Mouse (Mus musculus): ENCODE measurements around the gene Nfatc2. TPM values are rescaled to one million over a fixed set of nuclear protein-coding genes. Genes with fewer than 3 reads are reported as not detected.

Nfatc2 gene
- polyA plus RNA-seq, 1 experiment from 2014 or later: 0.23 TPM

- H3K9me3 ChIP-seq (replicated peaks): no peaks in the 10 kb centered on the region
- no peak overlapping the region for H3K9ac ChIP-seq
- no peak for ATAC-seq (ENCODE audit: insufficient read depth)
- no peak overlapping the region for H3K4me3 ChIP-seq (replicated peaks)
- no peaks in the 10 kb centered on the region for H3K4me1 ChIP-seq (replicated peaks)
- WGBS (ENCODE audit: insufficient replicate concordance): 64% methylated on average over 9 of the region's 9 CpGs
- H3K27me3 ChIP-seq: peaks cover 14% of the 10 kb centered on the region
- H3K36me3 ChIP-seq (replicated peaks): no peaks in the 10 kb centered on the region
- no peak overlapping the region for H3K4me2 ChIP-seq
- H3K27ac ChIP-seq (replicated peaks): no peak overlapping the region
Observed at GRCm38 (mm10) chr2:168608125-168608564, 6.7 kb upstream of the Nfatc2 start.

- no peak overlapping the region for H3K4me2 ChIP-seq
- no peak for ATAC-seq (ENCODE audit: insufficient read depth)
- no peak overlapping the region for H3K27ac ChIP-seq (replicated peaks)
- WGBS (ENCODE audit: insufficient replicate concordance): 12% methylated on average over 16 of the region's 16 CpGs
- peaks cover 48% of the 10 kb centered on the region for H3K27me3 ChIP-seq
- H3K9me3 ChIP-seq (replicated peaks): no peaks in the 10 kb centered on the region
- no peaks in the 10 kb centered on the region; the same call in 1 of the 2 replicates for H3K4me1 ChIP-seq (replicated peaks)
- H3K4me3 ChIP-seq (replicated peaks): no peak overlapping the region
- H3K36me3 ChIP-seq (replicated peaks): no peaks in the 10 kb centered on the region
- no peak overlapping the region for H3K9ac ChIP-seq
Observed at GRCm38 (mm10) chr2:168604655-168605070, 3.2 kb upstream of the Nfatc2 start.

- 26% methylated on average over 12 of the region's 12 CpGs for WGBS (ENCODE audit: insufficient replicate concordance)
- Histone ChIP-seq H3K27me3 (peaks cover 67% of the 10 kb centered on the region), H3K4me1 (replicated peaks) (no peaks in the 10 kb centered on the region; the same call in 1 of the 2 replicates), H3K9ac (no peak overlapping the region), H3K9me3 (replicated peaks) (no peaks in the 10 kb centered on the region), H3K4me3 (replicated peaks) (no peak overlapping the region), H3K4me2 (no peak overlapping the region), H3K36me3 (replicated peaks) (no peaks in the 10 kb centered on the region), H3K27ac (replicated peaks) (no peak overlapping the region)
- ATAC-seq (ENCODE audit: insufficient read depth): no peak
Observed at GRCm38 (mm10) chr2:168602387-168602741, 907 bp upstream of the Nfatc2 start.

GRCm38 (mm10) chr2:168600750-168601490, 537 bp downstream of the Nfatc2 start:
- Histone ChIP-seq H3K4me1 (replicated peaks) (no peaks in the 10 kb centered on the region; the same call in 1 of the 2 replicates), H3K9ac (no peak overlapping the region), H3K4me3 (replicated peaks) (peak overlapping the region; percentile 20; the same call in 1 of the 2 replicates), H3K4me2 (peak overlapping the region; percentile 33), H3K27ac (replicated peaks) (no peak overlapping the region), H3K36me3 (replicated peaks) (no peaks in the 10 kb centered on the region), H3K27me3 (peaks cover 67% of the 10 kb centered on the region), H3K9me3 (replicated peaks) (no peaks in the 10 kb centered on the region)
- ATAC-seq (ENCODE audit: insufficient read depth): no peak
- 3% methylated on average over 32 of the region's 32 CpGs for WGBS (ENCODE audit: insufficient replicate concordance)

- no peak for ATAC-seq (ENCODE audit: insufficient read depth)
- no peak overlapping the region for H3K27ac ChIP-seq (replicated peaks)
- 34% methylated on average over 7 of the region's 7 CpGs for WGBS (ENCODE audit: insufficient replicate concordance)
Observed at GRCm38 (mm10) chr2:168595693-168596092, 5.8 kb downstream of the Nfatc2 start.

GRCm38 (mm10) chr2:168593676-168594075, 7.8 kb downstream of the Nfatc2 start:
- Histone ChIP-seq H3K4me2 (no peak overlapping the region), H3K36me3 (replicated peaks) (no peaks in the 10 kb centered on the region), H3K27me3 (peaks cover 47% of the 10 kb centered on the region), H3K9ac (no peak overlapping the region), H3K27ac (replicated peaks) (no peak overlapping the region), H3K4me3 (replicated peaks) (no peak overlapping the region), H3K9me3 (replicated peaks) (no peaks in the 10 kb centered on the region), H3K4me1 (replicated peaks) (peaks cover 21% of the 10 kb centered on the region)
- WGBS (ENCODE audit: insufficient replicate concordance): 59% methylated on average over 6 of the region's 6 CpGs
- no peak for ATAC-seq (ENCODE audit: insufficient read depth)

More at GRCm38 (mm10) chr2:168595693-168596092, 5.8 kb downstream of the Nfatc2 start:
- H3K4me2 ChIP-seq: no peak overlapping the region
- peaks cover 47% of the 10 kb centered on the region for H3K27me3 ChIP-seq
- no peaks in the 10 kb centered on the region for H3K36me3 ChIP-seq (replicated peaks)
- H3K4me1 ChIP-seq (replicated peaks): peaks cover 6% of the 10 kb centered on the region
- H3K9me3 ChIP-seq (replicated peaks): no peaks in the 10 kb centered on the region
- H3K4me3 ChIP-seq (replicated peaks): no peak overlapping the region
- no peak overlapping the region for H3K9ac ChIP-seq

GRCm38 (mm10) chr2:168593004-168593403, 8.5 kb downstream of the Nfatc2 start:
- Histone ChIP-seq H3K4me1 (replicated peaks) (peaks cover 21% of the 10 kb centered on the region), H3K9ac (no peak overlapping the region), H3K27ac (replicated peaks) (no peak overlapping the region), H3K4me2 (no peak overlapping the region), H3K36me3 (replicated peaks) (no peaks in the 10 kb centered on the region), H3K27me3 (peaks cover 44% of the 10 kb centered on the region), H3K9me3 (replicated peaks) (no peaks in the 10 kb centered on the region), H3K4me3 (replicated peaks) (no peak overlapping the region)
- ATAC-seq (ENCODE audit: insufficient read depth): no peak
- WGBS (ENCODE audit: insufficient replicate concordance): 59% methylated on average over 5 of the region's 5 CpGs

GRCm38 (mm10) chr2:168591076-168591475, 10.4 kb downstream of the Nfatc2 start:
- Histone ChIP-seq H3K4me2 (no peak overlapping the region), H3K27ac (replicated peaks) (no peak overlapping the region), H3K4me1 (replicated peaks) (peaks cover 21% of the 10 kb centered on the region), H3K9ac (no peak overlapping the region), H3K27me3 (peaks cover 45% of the 10 kb centered on the region), H3K9me3 (replicated peaks) (no peaks in the 10 kb centered on the region), H3K36me3 (replicated peaks) (no peaks in the 10 kb centered on the region), H3K4me3 (replicated peaks) (no peak overlapping the region)
- ATAC-seq (ENCODE audit: insufficient read depth): no peak
- WGBS (ENCODE audit: insufficient replicate concordance): 8% methylated on average over 2 of the region's 2 CpGs

GRCm38 (mm10) chr2:168590556-168590955, 10.9 kb downstream of the Nfatc2 start:
- H3K27ac ChIP-seq (replicated peaks): no peak overlapping the region
- no peak overlapping the region for H3K9ac ChIP-seq
- 11% methylated on average over 10 of the region's 10 CpGs for WGBS (ENCODE audit: insufficient replicate concordance)
- no peak for ATAC-seq (ENCODE audit: insufficient read depth)
- peak overlapping the region; percentile 69 for H3K4me2 ChIP-seq
- H3K27me3 ChIP-seq: peaks cover 45% of the 10 kb centered on the region
- peaks cover 21% of the 10 kb centered on the region for H3K4me1 ChIP-seq (replicated peaks)
- no peaks in the 10 kb centered on the region for H3K36me3 ChIP-seq (replicated peaks)
- no peaks in the 10 kb centered on the region for H3K9me3 ChIP-seq (replicated peaks)
- H3K4me3 ChIP-seq (replicated peaks): peak overlapping the region; percentile 47

- Histone ChIP-seq H3K4me3 (replicated peaks) (peak overlapping the region; percentile 47), H3K27ac (replicated peaks) (no peak overlapping the region), H3K27me3 (peaks cover 45% of the 10 kb centered on the region), H3K4me1 (replicated peaks) (peaks cover 21% of the 10 kb centered on the region), H3K36me3 (replicated peaks) (no peaks in the 10 kb centered on the region), H3K9me3 (replicated peaks) (no peaks in the 10 kb centered on the region), H3K4me2 (peak overlapping the region; percentile 69), H3K9ac (no peak overlapping the region)
- peak; percentile 54; the same call in 1 of the 2 replicates for ATAC-seq (ENCODE audit: insufficient read depth)
- 2% methylated on average over 37 of the region's 38 CpGs for WGBS (ENCODE audit: insufficient replicate concordance)
Observed at GRCm38 (mm10) chr2:168590168-168590551, 11.3 kb downstream of the Nfatc2 start.

GRCm38 (mm10) chr2:168589368-168590167, 11.9 kb downstream of the Nfatc2 start:
- H3K9ac ChIP-seq: no peak overlapping the region
- 5% methylated on average over 21 of the region's 21 CpGs for WGBS (ENCODE audit: insufficient replicate concordance)
- H3K36me3 ChIP-seq (replicated peaks): no peaks in the 10 kb centered on the region
- H3K27me3 ChIP-seq: peaks cover 45% of the 10 kb centered on the region
- H3K4me2 ChIP-seq: peak overlapping the region; percentile 69
- ATAC-seq (ENCODE audit: insufficient read depth): no peak
- H3K9me3 ChIP-seq (replicated peaks): no peaks in the 10 kb centered on the region
- H3K4me1 ChIP-seq (replicated peaks): peaks cover 21% of the 10 kb centered on the region
- H3K4me3 ChIP-seq (replicated peaks): peak overlapping the region; percentile 47
- no peak overlapping the region for H3K27ac ChIP-seq (replicated peaks)

Data from liver, embryonic 15.5 days (tissue).